Mouse (Mus musculus): ENCODE data around the gene Sgsm1.

DNA sequence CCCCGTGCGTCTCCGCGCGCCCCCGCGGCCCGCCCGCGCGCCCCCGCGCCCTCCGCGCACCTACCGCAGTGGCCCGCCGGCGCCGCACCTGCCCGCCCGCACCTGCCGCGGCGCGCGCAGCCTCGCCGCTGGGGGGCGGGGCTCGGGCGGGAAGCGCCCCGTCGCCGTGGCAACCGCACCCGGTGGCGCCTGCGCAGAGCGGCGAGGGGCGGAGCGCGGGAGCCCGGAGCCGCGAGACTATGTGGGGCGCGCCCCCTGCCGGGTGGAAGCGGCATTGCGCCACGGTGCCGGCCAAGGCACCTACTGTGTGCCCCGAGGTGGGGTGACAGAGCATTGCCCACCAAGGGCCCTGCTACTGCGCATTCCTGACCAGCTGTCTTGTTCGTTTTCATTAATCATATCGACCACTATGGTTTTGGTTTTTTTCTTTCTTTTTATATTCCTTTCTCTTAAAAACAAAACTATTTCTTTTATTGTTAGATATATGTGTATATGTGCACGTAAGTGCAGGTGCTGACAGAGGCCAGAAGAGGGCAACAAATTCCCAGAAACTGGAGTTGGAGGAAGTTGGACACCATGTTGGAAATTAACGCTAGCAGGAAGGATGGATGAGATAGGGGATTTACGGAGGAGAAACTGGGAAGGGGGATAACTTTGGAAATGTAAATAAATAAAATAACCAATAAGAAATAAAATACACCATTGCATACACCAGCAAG is 89.3 kb downstream of the Sgsm1 start, which contains the start of gene 2900026A02Rik:
- TF ChIP-seq CTCF (IDR thresholded peaks at IDR 0.05; ENCODE audit: borderline replicate concordance, control insufficient read depth, extremely low read depth, insufficient read depth, low read length, poor library complexity) = peak; percentile 57; the same call in 1 of the 2 replicates
- TF ChIP-seq POLR2A (IDR thresholded peaks at IDR 0.05; ENCODE audit: control insufficient read depth, extremely low read depth, insufficient read depth, low read length, poor library complexity) = no peak
